Comparison of ENCODE assay signal across 31 mouse cellular contexts in genomic region chr9:102558463-102558862, GRCm38 (mm10). TPM values are rescaled to one million over a fixed set of nuclear protein-coding genes. Genes with fewer than 3 reads are reported as not detected.
A peak's percentile ranks its signal among the peaks of the same experiment; 100 is the strongest.
DNase-seq lines count a peak whose midpoint lies in the region; ATAC-seq and TF ChIP-seq lines count a peak whose summit lies in the region.
"Had no signal": no experiment of that assay in that cellular context is flagged by ENCODE, and none has a peak within 500 bp of the region (broad histone marks: within the 10 kb centered on the region; RNA-seq: fewer than 3 reads in every experiment).

No protein-coding gene starts in this region.

- ATAC-seq in lung, embryonic 14.5 days (ENCODE audit: insufficient read depth) = no peak
- no peak for ATAC-seq in heart, embryonic 12.5 days (ENCODE audit: insufficient number of reproducible peaks, low FRiP score)
- ATAC-seq: forebrain, embryonic 15.5 days had no signal

- H3K27ac ChIP-seq in gastrocnemius, adult 2 months = no peak overlapping the region
- H3K27ac ChIP-seq in lung, embryonic 14.5 days (ENCODE audit: low read depth) = no peak overlapping the region
- no peak overlapping the region for H3K27ac ChIP-seq in ES-E14 (ENCODE audit: insufficient read depth, low read depth, low read length, poor library complexity, severe bottlenecking)
- H3K27ac ChIP-seq in heart, embryonic 12.5 days (ENCODE audit: poor library complexity, severe bottlenecking) = no peak overlapping the region
- H3K27ac ChIP-seq: embryonic facial prominence, embryonic 12.5 days; forebrain, embryonic 15.5 days; heart, embryonic 15.5 days; hindbrain, embryonic 12.5 days; kidney, embryonic 15.5 days; limb, embryonic 10.5 days; limb, embryonic 15.5 days; liver, embryonic 15.5 days; midbrain, embryonic 12.5 days had no signal

- 0 out of 2 replicates have a peak, but pooled peaks have one; percentile 2 for TF ChIP-seq CTCF in gastrocnemius, adult 2 months (IDR thresholded peaks at IDR 0.05)
- TF ChIP-seq CTCF in lung, embryonic 14.5 days (IDR thresholded peaks at IDR 0.05; ENCODE audit: low read depth) = peak; percentile 23; the same call in 1 of the 2 replicates

- H3K27me3 ChIP-seq in lung, embryonic 14.5 days (ENCODE audit: insufficient read depth, low read length) = no peaks in the 10 kb centered on the region
- H3K27me3 ChIP-seq in heart, embryonic 12.5 days (replicated peaks) = no peaks in the 10 kb centered on the region
- H3K27me3 ChIP-seq: embryonic facial prominence, embryonic 12.5 days; forebrain, embryonic 15.5 days; hindbrain, embryonic 12.5 days; kidney, embryonic 15.5 days; limb, embryonic 15.5 days; liver, embryonic 15.5 days; midbrain, embryonic 12.5 days had no signal

- intact Hi-C loops in gastrocnemius, adult 2 months (cut with DNase I) = no loop called here

- no peaks in the 10 kb centered on the region for H3K4me1 ChIP-seq in lung, embryonic 14.5 days (ENCODE audit: insufficient read depth)
- no peaks in the 10 kb centered on the region for H3K4me1 ChIP-seq in ES-E14 (ENCODE audit: control insufficient read depth in 2 of 2, insufficient read depth in 2 of 2, low read length in 2 of 2, poor library complexity in 1 of 2)
- no peaks in the 10 kb centered on the region for H3K4me1 ChIP-seq in heart, embryonic 12.5 days (replicated peaks)
- H3K4me1 ChIP-seq: embryonic facial prominence, embryonic 12.5 days; forebrain, embryonic 15.5 days; heart, embryonic 15.5 days; hindbrain, embryonic 12.5 days; limb, embryonic 10.5 days; limb, embryonic 15.5 days; liver, embryonic 15.5 days; megakaryocyte, embryonic 14.5 days; midbrain, embryonic 12.5 days had no signal

- no peaks in the 10 kb centered on the region for H3K36me3 ChIP-seq in lung, embryonic 14.5 days (ENCODE audit: insufficient read depth)
- H3K36me3 ChIP-seq in ES-E14 (ENCODE audit: control insufficient read depth, insufficient read depth, low read length, poor library complexity, severe bottlenecking) = no peaks in the 10 kb centered on the region
- H3K36me3 ChIP-seq in heart, embryonic 12.5 days = no peaks in the 10 kb centered on the region
- H3K36me3 ChIP-seq: embryonic facial prominence, embryonic 12.5 days; forebrain, embryonic 15.5 days; heart, embryonic 15.5 days; hindbrain, embryonic 12.5 days; kidney, embryonic 15.5 days; limb, embryonic 10.5 days; limb, embryonic 15.5 days; liver, embryonic 15.5 days; midbrain, embryonic 12.5 days had no signal

- no peak for DNase-seq in gastrocnemius, adult 2 months
- DNase-seq in gastrocnemius, postnatal 10 days = no peak
- DNase-seq in lung, embryonic 14.5 days = no peak
- no peak for DNase-seq in lung, postnatal 14 days
- peak; percentile 6 for DNase-seq in ES-E14 (ENCODE audit: low read depth, low spot score)
- no peak for DNase-seq in adrenal gland, postnatal 14 days
- DNase-seq: adrenal gland, postnatal 25 days; cerebellum, adult 11-12 months; cerebellum, adult 9-11 months; embryo, embryonic 11 days; gastrocnemius, postnatal 14 days; heart, postnatal 36 days; kidney, adult 18-20 months; kidney, postnatal 25 days; lung, postnatal 4 days; right cerebral cortex, postnatal 14 days; thymus, adult 18-20 months; thymus, postnatal 25 days had no signal

- H3K9ac ChIP-seq in lung, embryonic 14.5 days = no peak overlapping the region
- no peak overlapping the region for H3K9ac ChIP-seq in ES-E14 (ENCODE audit: insufficient read depth, low read depth, low read length, poor library complexity, severe bottlenecking)
- H3K9ac ChIP-seq in heart, embryonic 12.5 days = no peak overlapping the region
- H3K9ac ChIP-seq: embryonic facial prominence, embryonic 12.5 days; forebrain, embryonic 15.5 days; heart, embryonic 15.5 days; hindbrain, embryonic 12.5 days; kidney, embryonic 15.5 days; limb, embryonic 15.5 days; liver, embryonic 15.5 days; midbrain, embryonic 12.5 days had no signal

- no peaks in the 10 kb centered on the region for H3K9me3 ChIP-seq in lung, embryonic 14.5 days (ENCODE audit: low read depth, low read length)
- no peaks in the 10 kb centered on the region for H3K9me3 ChIP-seq in ES-E14 (ENCODE audit: control insufficient read depth, insufficient read depth, low read depth, low read length)
- H3K9me3 ChIP-seq in heart, embryonic 12.5 days (replicated peaks) = peaks cover 7% of the 10 kb centered on the region; the same call in 1 of the 2 replicates
- H3K9me3 ChIP-seq: embryonic facial prominence, embryonic 12.5 days; forebrain, embryonic 15.5 days; heart, embryonic 15.5 days; kidney, embryonic 15.5 days; limb, embryonic 10.5 days; limb, embryonic 15.5 days; midbrain, embryonic 12.5 days had no signal

- H3K4me2 ChIP-seq in lung, embryonic 14.5 days = no peak overlapping the region
- H3K4me2 ChIP-seq in heart, embryonic 12.5 days = no peak overlapping the region
- H3K4me2 ChIP-seq: embryonic facial prominence, embryonic 12.5 days; forebrain, embryonic 15.5 days; heart, embryonic 15.5 days; hindbrain, embryonic 12.5 days; kidney, embryonic 15.5 days; limb, embryonic 15.5 days; liver, embryonic 15.5 days; midbrain, embryonic 12.5 days had no signal

- WGBS in lung, embryonic 14.5 days = 90% methylated on average over 3 of the region's 3 CpGs
- 80% methylated on average over 3 of the region's 3 CpGs for WGBS in heart, embryonic 12.5 days

- H3K4me3 ChIP-seq in gastrocnemius, adult 2 months = no peak overlapping the region
- H3K4me3 ChIP-seq in lung, embryonic 14.5 days (ENCODE audit: low read depth, low read length) = no peak overlapping the region
- H3K4me3 ChIP-seq in ES-E14 (ENCODE audit: insufficient read depth in 1 of 2, low read depth in 1 of 2, low read length in 2 of 2, poor library complexity in 1 of 2, severe bottlenecking in 1 of 2) = no peak overlapping the region
- H3K4me3 ChIP-seq in heart, embryonic 12.5 days = no peak overlapping the region
- H3K4me3 ChIP-seq: embryonic facial prominence, embryonic 12.5 days; forebrain, embryonic 15.5 days; heart, embryonic 15.5 days; hindbrain, embryonic 12.5 days; kidney, embryonic 15.5 days; limb, embryonic 10.5 days; limb, embryonic 15.5 days; liver, embryonic 15.5 days; megakaryocyte, embryonic 14.5 days; midbrain, embryonic 12.5 days had no signal

- in situ Hi-C loops in ES-E14 (cut with MboI; ENCODE audit: low sequenced_read_pairs in 2 of 2, unreplicated experiment in 2 of 2) = no loop called here

TF ChIP-seq in ES-E14, 5 proteins besides CTCF, POLR2A, EP300 and RAD21:
- TF ChIP-seq ZC3H11A (IDR thresholded peaks at IDR 0.05; ENCODE audit: borderline replicate concordance, low read depth, low read length) (0 out of 2 replicates have a peak, but pooled peaks have one; percentile 15), MAFK (IDR thresholded peaks at IDR 0.05; ENCODE audit: insufficient read depth, low read depth, low read length) (no peak)

RNA-seq across cellular contexts. Expression of gene Ky, which starts 52.9 kb away (rescaled TPM):
- 100 to 1,000 TPM in 1 of 2 experiments, 10 to 100 TPM in 1; 97.3 to 101 TPM for total RNA-seq in gastrocnemius, adult 2 months (2021)
- 100 to 1,000 TPM; 133 to 138 TPM for total RNA-seq in gastrocnemius, postnatal 10 days (2021)
- polyA plus RNA-seq in lung, embryonic 14.5 days (2014; fragmentation: Nextera tagmentation; extraction: Ambion mirVana) = 0.30 and 0.32 TPM in 2 replicates
- 0.04 and 0.11 TPM in 2 replicates for total RNA-seq in ES-E14 (2012; rRNA removed)
- 0.44 and 0.71 TPM in 2 replicates for total RNA-seq in adrenal gland, postnatal 14 days (2021)
- polyA plus RNA-seq in heart, embryonic 12.5 days (2016; fragmentation: Nextera tagmentation; extraction: Ambion mirVana) = 0.94 and 2.1 TPM in 2 replicates
- total RNA-seq: granulocyte monocyte progenitor cell, adult 5-6 weeks; monocyte, adult 5-6 weeks had no signal

Comparison
In these comparisons a context has a peak if more than half of its experiments do, and no peak if none do; other contexts are left out.
1. RNA of gene Ky, which starts 52.9 kb away (total RNA-seq): 133 to 138 TPM in gastrocnemius, postnatal 10 days and 97.3 to 101 TPM in gastrocnemius, adult 2 months; 0.44 to 0.71 TPM in adrenal gland, postnatal 14 days and 0.04 to 0.11 TPM in ES-E14; every median in the first group is over 10 times any median in the second.